Mouse (Mus musculus) pancreas, adult 10 weeks (tissue): ENCODE measurements around the gene Zfp972. TPM values are rescaled to one million over a fixed set of nuclear protein-coding genes. Genes with fewer than 3 reads are reported as not detected.

Experiments used
- polyA plus RNA-seq: library from polyadenylated mRNA; stranded (reverse); fragments of 350-450 nt; fragmentation: Illumina TruSeq; extraction: RNeasy Lipid Tissue Mini Kit (QIAGEN cat#74804); gene quantifications from one replicate; pipeline ENCODE4 v1.2.3, GENCODE M21; 2015; ENCODE audit warnings: low read depth, low replicate concordance; ENCODE audit not compliant: insufficient read depth

The Zfp972 gene
- not detected for polyA plus RNA-seq

DNA sequence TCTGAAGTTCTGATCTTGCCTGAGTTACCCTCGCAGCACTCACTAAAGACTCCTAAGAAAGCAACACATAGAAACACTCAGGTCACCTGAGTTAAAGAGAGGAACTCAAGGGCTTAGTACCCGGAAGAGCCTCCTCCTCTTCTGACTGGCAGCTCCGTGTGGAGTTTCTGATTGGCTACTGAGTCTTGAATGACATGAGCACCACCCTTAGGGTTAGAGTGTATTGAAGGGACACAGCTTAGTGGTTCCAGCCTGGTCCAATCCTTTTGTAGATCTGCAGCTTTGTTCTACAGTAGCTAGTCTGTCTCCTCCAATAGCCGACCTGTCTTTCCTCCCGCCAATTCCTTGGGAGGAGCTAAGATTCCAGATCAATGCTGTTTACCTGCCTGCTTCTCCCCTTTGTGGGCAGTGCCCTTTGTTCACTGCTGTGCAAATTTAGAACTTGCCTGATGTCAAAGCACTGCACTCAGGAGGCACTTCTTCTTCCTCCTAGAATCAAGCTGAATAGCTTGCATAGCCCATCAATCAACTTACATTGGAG is at the start of gene Zfp972:
TSS of gene Zfp972 (minus strand) at position 51 of the 541 bp plus-strand sequence.

DNA sequence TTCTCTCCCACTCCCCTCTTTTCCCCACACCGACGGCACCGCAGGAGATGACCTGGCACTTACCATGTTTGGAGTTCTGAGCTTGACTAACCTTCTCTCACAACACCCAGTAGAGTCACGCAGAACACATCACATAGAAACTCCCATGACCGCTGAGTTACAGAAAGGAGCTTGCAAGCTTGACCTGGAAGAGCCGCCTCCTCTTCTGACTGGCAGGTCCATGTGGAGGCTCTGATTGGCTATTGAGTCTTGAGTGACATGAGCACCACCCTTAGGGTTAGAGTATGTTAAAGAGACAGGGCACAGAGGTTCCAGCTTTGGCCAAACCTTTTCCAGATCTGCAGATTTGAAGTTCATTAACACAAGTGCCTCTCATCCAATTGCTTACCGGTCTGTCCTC is 31.7 kb upstream of the Zfp972 start, which contains the start of gene Gm14326:
TSS of gene Gm14326 (minus strand) at position 153 of the 400 bp plus-strand sequence.

DNA sequence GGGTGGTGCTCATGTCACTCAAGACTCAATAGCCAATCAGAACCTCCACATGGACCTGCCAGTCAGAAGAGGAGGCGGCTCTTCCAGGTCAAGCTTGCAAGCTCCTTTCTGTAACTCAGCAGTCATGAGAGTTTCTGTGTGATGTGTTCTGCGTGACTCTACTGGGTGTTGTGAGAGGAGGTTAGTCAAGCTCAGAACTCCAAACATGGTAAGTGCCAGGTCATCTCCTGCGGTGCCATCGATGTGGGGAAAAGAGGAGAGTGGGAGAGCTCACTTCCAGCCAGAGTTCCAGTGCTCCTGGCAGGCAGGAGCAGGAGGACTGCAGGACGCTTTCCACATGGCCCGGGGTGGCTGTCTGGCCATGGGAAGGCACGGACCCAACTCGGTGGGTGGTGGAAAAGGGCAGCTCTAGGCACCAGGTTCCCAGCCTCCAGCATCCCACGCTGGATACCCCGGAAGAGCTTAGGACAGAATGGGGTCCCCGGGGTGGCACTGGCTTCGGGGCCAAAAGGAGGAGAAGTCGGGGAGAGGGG is 28.3 kb downstream of the Zfp972 start, which contains the start of gene Gm14327:
TSS of gene Gm14327 (plus strand) at position 51 of the 533 bp plus-strand sequence.

Other genes with a start within 250 kb of the Zfp972 start
- gene Gm14322, start 166.3 kb downstream of the Zfp972 start, polyA plus RNA-seq = 3.9 TPM
- gene Gm14325, start 85.3 kb downstream of the Zfp972 start, polyA plus RNA-seq = 8.2 TPM
- 1.4 TPM for gene Gm14327, start 28.5 kb downstream of the Zfp972 start, polyA plus RNA-seq
- 4.8 TPM for gene Gm14326, start 31.7 kb upstream of the Zfp972 start, polyA plus RNA-seq
- 3.1 TPM for gene Zfp971, start 97.7 kb upstream of the Zfp972 start, polyA plus RNA-seq
- gene Zfp931, start 152.9 kb upstream of the Zfp972 start, polyA plus RNA-seq = 2.7 TPM
- gene Phactr3, start 193.4 kb upstream of the Zfp972 start, polyA plus RNA-seq = 1.1 TPM